ENCODE assay signal across 18 mouse cellular contexts in genomic region chr12:14082771-14083170, GRCm38 (mm10).
DNase-seq lines count a peak whose midpoint lies in the region; ATAC-seq and TF ChIP-seq lines count a peak whose summit lies in the region.
"Had no signal": no experiment of that assay in that cellular context is flagged by ENCODE, and none has a peak within 500 bp of the region (broad histone marks: within the 10 kb centered on the region; RNA-seq: fewer than 3 reads in every experiment).

No protein-coding gene starts in this region.

- H3K9ac ChIP-seq in liver, adult 2 months (ENCODE audit: low read depth, low read length) = no peak overlapping the region
- no peak overlapping the region for H3K9ac ChIP-seq in liver, postnatal 0 days (replicated peaks)
- H3K9ac ChIP-seq: forebrain, embryonic 15.5 days; heart, embryonic 15.5 days; liver, embryonic 15.5 days; neural tube, embryonic 12.5 days had no signal

- H3K27me3 ChIP-seq in liver, adult 2 months (ENCODE audit: control insufficient read depth, insufficient read depth, low read length) = no peaks in the 10 kb centered on the region
- no peaks in the 10 kb centered on the region for H3K27me3 ChIP-seq in liver, postnatal 0 days (ENCODE audit: insufficient read depth, low read length)
- H3K27me3 ChIP-seq: CH12.LX; forebrain, embryonic 15.5 days; heart, embryonic 15.5 days; liver, embryonic 15.5 days; neural tube, embryonic 12.5 days; Patski had no signal

- peak; percentile 57 for DNase-seq in liver, adult 2 months (ENCODE audit: extremely low read depth, low read depth, low spot score)
- no peak for DNase-seq in liver, postnatal 0 days
- DNase-seq in cerebellum, adult 9-10 months = peak; percentile 4
- peak; percentile 33 to 66 for DNase-seq in frontal cortex, adult 2 months (ENCODE audit: extremely low spot score in 1 of 2, low spot score in 1 of 2)
- peak; percentile 35 for DNase-seq in right cerebral cortex, postnatal 25 days
- DNase-seq in heart, adult 9 months (ENCODE audit: low spot score in 2 of 2) = no peak
- DNase-seq: kidney, postnatal 10 days; lung, postnatal 4 days; thymus, adult 2 months had no signal

- no peak for TF ChIP-seq CTCF in liver, adult 2 months (IDR thresholded peaks at IDR 0.05; ENCODE audit: low read depth, low read length)
- no peak for TF ChIP-seq CTCF in liver, postnatal 0 days (IDR thresholded peaks at IDR 0.05; ENCODE audit: low read depth)

- H3K9me3 ChIP-seq in liver, postnatal 0 days (ENCODE audit: low read length) = no peaks in the 10 kb centered on the region
- H3K9me3 ChIP-seq: forebrain, embryonic 15.5 days; heart, embryonic 15.5 days; limb, embryonic 10.5 days; liver, embryonic 15.5 days; neural tube, embryonic 12.5 days had no signal

- H3K4me3 ChIP-seq in liver, adult 2 months (ENCODE audit: insufficient read depth, low read depth, low read length) = no peak overlapping the region
- no peak overlapping the region for H3K4me3 ChIP-seq in liver, postnatal 0 days (ENCODE audit: low read depth, low read length)
- H3K4me3 ChIP-seq: forebrain, embryonic 15.5 days; heart, embryonic 15.5 days; limb, embryonic 10.5 days; liver, embryonic 15.5 days; neural tube, embryonic 12.5 days had no signal

- no peak for ATAC-seq in liver, postnatal 0 days
- no peak for ATAC-seq in megakaryocyte-erythroid progenitor cell, adult 5-6 weeks (replicated peaks; ENCODE audit: low FRiP score, low TSS enrichment, poor library complexity, severe bottlenecking)
- ATAC-seq: forebrain, embryonic 15.5 days; midbrain, embryonic 16.5 days; Patski had no signal

- no peaks in the 10 kb centered on the region for H3K79me2 ChIP-seq in liver, adult 2 months (ENCODE audit: control insufficient read depth, insufficient read depth, low read length)

- no peak overlapping the region for H3K4me2 ChIP-seq in liver, postnatal 0 days (ENCODE audit: low read depth, low read length)
- H3K4me2 ChIP-seq: forebrain, embryonic 15.5 days; heart, embryonic 15.5 days; liver, embryonic 15.5 days; neural tube, embryonic 12.5 days had no signal

- no peak for TF ChIP-seq POLR2A in liver, adult 2 months (IDR thresholded peaks at IDR 0.05; ENCODE audit: extremely low read depth, insufficient read depth, low read length)

- WGBS in liver, adult 2 months = 40% methylated on average over 3 of the region's 3 CpGs
- 70% methylated on average over 3 of the region's 3 CpGs for WGBS in liver, postnatal 0 days (ENCODE audit: insufficient replicate concordance)

- H3K4me1 ChIP-seq in liver, adult 2 months (ENCODE audit: control insufficient read depth, insufficient read depth, low read length) = no peaks in the 10 kb centered on the region; the same call in 1 of the 2 replicates
- H3K4me1 ChIP-seq in liver, postnatal 0 days (ENCODE audit: insufficient read depth) = no peaks in the 10 kb centered on the region
- H3K4me1 ChIP-seq: forebrain, embryonic 15.5 days; heart, embryonic 15.5 days; limb, embryonic 10.5 days; liver, embryonic 15.5 days; neural tube, embryonic 12.5 days had no signal

- no peak for TF ChIP-seq EP300 in liver, postnatal 0 days (IDR thresholded peaks at IDR 0.05; ENCODE audit: low read depth)

- no peaks in the 10 kb centered on the region for H3K36me3 ChIP-seq in liver, adult 2 months (ENCODE audit: control insufficient read depth, insufficient read depth, low read length)
- H3K36me3 ChIP-seq in liver, postnatal 0 days (replicated peaks; ENCODE audit: insufficient read depth, low read length) = no peaks in the 10 kb centered on the region
- H3K36me3 ChIP-seq: forebrain, embryonic 15.5 days; heart, embryonic 15.5 days; limb, embryonic 10.5 days; liver, embryonic 15.5 days; neural tube, embryonic 12.5 days had no signal

- H3K27ac ChIP-seq in liver, adult 2 months (replicated peaks; ENCODE audit: insufficient read depth, low read depth, low read length) = no peak overlapping the region
- H3K27ac ChIP-seq in liver, postnatal 0 days (ENCODE audit: low read depth) = no peak overlapping the region
- H3K27ac ChIP-seq: forebrain, embryonic 15.5 days; heart, embryonic 15.5 days; limb, embryonic 10.5 days; liver, embryonic 15.5 days; neural tube, embryonic 12.5 days had no signal

Comparison
In these comparisons a context has a peak if more than half of its experiments do, and no peak if none do; other contexts are left out.
1. DNase-seq: peak in liver, adult 2 months (single experiment), cerebellum, adult 9-10 months (single experiment), frontal cortex, adult 2 months (2 of 2) and right cerebral cortex, postnatal 25 days (single experiment); none in liver, postnatal 0 days (single experiment) and heart, adult 9 months (0 of 2).